Mouse (Mus musculus): ENCODE results near the gene Thrap3.
"Not testable (repeated sequence)": the region's sequence is repeated elsewhere in the genome, so short reads cannot be mapped to it uniquely, and the experiment has no call there.

GRCm38 (mm10) chr4:126165092-126165491, 37.5 kb downstream of the Thrap3 start:
- not testable (repeated sequence) for TF ChIP-seq CTCF (IDR thresholded peaks at IDR 0.05; ENCODE audit: control insufficient read depth, insufficient read depth, low read length); POLR2A (IDR thresholded peaks at IDR 0.05; ENCODE audit: borderline replicate concordance, control insufficient read depth, low read depth, low read length)

All from bone marrow, adult 2 months (tissue).